Comparison of ENCODE assay signal across 8 mouse cellular contexts in the genomic region with DNA sequence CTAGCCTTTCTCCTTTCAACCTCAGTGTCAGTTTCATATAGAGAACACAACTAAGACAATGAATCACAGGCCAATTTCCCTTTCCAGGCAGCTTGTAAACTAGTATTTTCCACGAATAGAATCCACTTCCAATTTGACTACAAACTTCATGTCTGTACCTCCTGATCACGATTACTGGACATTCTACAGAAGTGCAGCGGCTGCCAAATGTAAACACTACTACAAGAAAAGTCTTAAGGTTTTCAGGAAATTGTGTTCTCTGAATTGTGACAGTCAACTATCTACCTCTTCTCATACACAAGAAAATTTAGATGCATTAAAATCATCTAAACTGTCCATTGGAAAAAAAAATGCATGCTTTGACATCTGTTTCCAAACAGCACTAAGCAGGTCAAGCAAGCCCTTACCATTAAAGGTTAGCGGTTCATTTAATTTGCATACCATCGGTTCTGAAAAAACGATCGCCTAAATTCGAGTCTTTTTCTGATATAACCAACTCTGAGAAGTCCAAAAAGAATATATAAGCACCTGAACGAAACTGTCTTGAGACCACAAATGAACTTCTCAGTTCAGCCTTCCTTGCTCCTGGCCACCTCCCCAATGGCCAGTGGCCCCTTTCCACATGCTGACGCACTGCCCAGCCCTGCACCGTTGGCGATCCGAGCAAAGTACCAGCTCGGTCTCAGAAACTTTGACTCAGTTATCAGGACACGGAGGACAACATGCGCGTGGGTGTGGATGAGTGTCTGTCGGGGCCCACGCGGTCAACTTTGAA. TPM values are rescaled to one million over a fixed set of nuclear protein-coding genes. Genes with fewer than 3 reads are reported as not detected.
DNase-seq lines count a peak whose midpoint lies in the region; ATAC-seq and TF ChIP-seq lines count a peak whose summit lies in the region.

No protein-coding gene starts in this region.

- peak overlapping the region; percentile 85 for H3K9ac ChIP-seq in embryonic facial prominence, embryonic 11.5 days (replicated peaks; ENCODE audit: low read length)
- H3K9ac ChIP-seq in liver, embryonic 15.5 days = peak overlapping the region; percentile 99

- H3K27me3 ChIP-seq in embryonic facial prominence, embryonic 11.5 days (ENCODE audit: control insufficient read depth, insufficient read depth, low read length) = no peaks in the 10 kb centered on the region
- no peaks in the 10 kb centered on the region for H3K27me3 ChIP-seq in liver, embryonic 15.5 days

- 0 out of 2 replicates have a peak, but pooled peaks have one; percentile 35 for ATAC-seq in embryonic facial prominence, embryonic 11.5 days (replicated peaks; ENCODE audit: insufficient number of reproducible peaks, low FRiP score, low TSS enrichment, low read depth)
- peak; percentile 19 for ATAC-seq in liver, embryonic 15.5 days (ENCODE audit: insufficient read depth)

- H3K27ac ChIP-seq in embryonic facial prominence, embryonic 11.5 days (replicated peaks; ENCODE audit: low read depth, low read length) = no peak overlapping the region
- H3K27ac ChIP-seq in liver, embryonic 15.5 days (replicated peaks) = peak overlapping the region; percentile 97
- H3K27ac ChIP-seq in olfactory bulb, adult 2 months (ENCODE audit: insufficient read depth, low read depth, low read length) = no peak overlapping the region

- H3K9me3 ChIP-seq in embryonic facial prominence, embryonic 11.5 days (replicated peaks; ENCODE audit: control insufficient read depth, low read length) = no peaks in the 10 kb centered on the region
- H3K9me3 ChIP-seq in liver, embryonic 15.5 days (replicated peaks) = no peaks in the 10 kb centered on the region

- H3K4me2 ChIP-seq in embryonic facial prominence, embryonic 11.5 days (ENCODE audit: low read depth, low read length) = peak overlapping the region; percentile 91
- H3K4me2 ChIP-seq in liver, embryonic 15.5 days = peak overlapping the region; percentile 74

- no peaks in the 10 kb centered on the region for H3K4me1 ChIP-seq in embryonic facial prominence, embryonic 11.5 days (ENCODE audit: control insufficient read depth, insufficient read depth, low read length)
- peaks cover 50% of the 10 kb centered on the region for H3K4me1 ChIP-seq in liver, embryonic 15.5 days (replicated peaks)
- H3K4me1 ChIP-seq in olfactory bulb, adult 2 months (ENCODE audit: control insufficient read depth, insufficient read depth, low read length) = peaks cover 2% of the 10 kb centered on the region; the same call in 1 of the 2 replicates

- whole genome bisulfite sequencing in embryonic facial prominence, embryonic 11.5 days = 8% methylated on average over 20 of the region's 20 CpGs
- WGBS in liver, embryonic 15.5 days (ENCODE audit: insufficient replicate concordance) = 3% methylated on average over 20 of the region's 20 CpGs
- 8% methylated on average over 20 of the region's 20 CpGs for WGBS in olfactory bulb, adult 2 months

- peak overlapping the region; percentile 90 for H3K4me3 ChIP-seq in embryonic facial prominence, embryonic 11.5 days (ENCODE audit: low read depth, low read length)
- peak overlapping the region; percentile 98 for H3K4me3 ChIP-seq in liver, embryonic 15.5 days (replicated peaks)
- peak overlapping the region; percentile 95 for H3K4me3 ChIP-seq in olfactory bulb, adult 2 months (ENCODE audit: insufficient read depth, low read depth, low read length)

- DNase-seq in cerebellum, adult 8-10 months = peak; percentile 47
- DNase-seq in cerebellum, adult 11 months = no peak
- peak; percentile 42 for DNase-seq in 3T3-L1 (ENCODE audit: low read depth, low spot score)
- no peak for DNase-seq in embryonic facial prominence, embryonic 11.5 days (ENCODE audit: low spot score)
- peak; percentile 59 to 61 for DNase-seq in heart, postnatal 10 days
- DNase-seq in urinary bladder, postnatal 14 days (ENCODE audit: low spot score) = no peak

- no peak for TF ChIP-seq POLR2A in olfactory bulb, adult 2 months (IDR thresholded peaks at IDR 0.05; ENCODE audit: insufficient read depth, low read depth, low read length)

- no peaks in the 10 kb centered on the region for H3K36me3 ChIP-seq in embryonic facial prominence, embryonic 11.5 days (replicated peaks; ENCODE audit: control insufficient read depth, insufficient read depth, low read depth, low read length)
- H3K36me3 ChIP-seq in liver, embryonic 15.5 days (replicated peaks) = no peaks in the 10 kb centered on the region

- no peak for TF ChIP-seq CTCF in olfactory bulb, adult 2 months (IDR thresholded peaks at IDR 0.05; ENCODE audit: insufficient read depth, low read depth, low read length)

- intact Hi-C loops in heart, postnatal 10 days (cut with DNase I) = loop anchor here (2.0 to 5.0 kb wide), 3 partner anchors 34 to 111 kb away; no protein-coding TSS in a partner anchor

RNA-seq across cellular contexts. Expression of gene Rabgap1l, which starts 1.4 kb away (rescaled TPM):
- 13.6 and 15.5 TPM in 2 replicates for polyA plus RNA-seq in embryonic facial prominence, embryonic 11.5 days (2014; fragmentation: Nextera tagmentation; extraction: Ambion mirVana)
- 10 to 100 TPM; 89.0 to 92.4 TPM for total RNA-seq in heart, postnatal 10 days (2021)
- polyA plus RNA-seq in liver, embryonic 15.5 days (2015; fragmentation: Nextera tagmentation; extraction: Ambion mirVana) = 26.5 and 26.7 TPM in 2 replicates
- 89.2 and 130 TPM in 2 replicates for polyA plus RNA-seq in olfactory bulb, adult 2 months (2012; ENCODE audit: insufficient read depth, insufficient read length, low replicate concordance, missing spikeins)

Comparison
In these comparisons a context has a peak if more than half of its experiments do, and no peak if none do; other contexts are left out.
1. DNase-seq: peak in cerebellum, adult 8-10 months (single experiment), 3T3-L1 (single experiment) and heart, postnatal 10 days (2 of 2); none in cerebellum, adult 11 months (single experiment), embryonic facial prominence, embryonic 11.5 days (single experiment) and urinary bladder, postnatal 14 days (single experiment).
2. Peak in every context shown above with its lines, with median percentiles within 50 percentile points of each other: H3K4me3 ChIP-seq.